Mouse (Mus musculus): ENCODE data around the gene Klhdc9.

Gene Klhdc9

DNA sequence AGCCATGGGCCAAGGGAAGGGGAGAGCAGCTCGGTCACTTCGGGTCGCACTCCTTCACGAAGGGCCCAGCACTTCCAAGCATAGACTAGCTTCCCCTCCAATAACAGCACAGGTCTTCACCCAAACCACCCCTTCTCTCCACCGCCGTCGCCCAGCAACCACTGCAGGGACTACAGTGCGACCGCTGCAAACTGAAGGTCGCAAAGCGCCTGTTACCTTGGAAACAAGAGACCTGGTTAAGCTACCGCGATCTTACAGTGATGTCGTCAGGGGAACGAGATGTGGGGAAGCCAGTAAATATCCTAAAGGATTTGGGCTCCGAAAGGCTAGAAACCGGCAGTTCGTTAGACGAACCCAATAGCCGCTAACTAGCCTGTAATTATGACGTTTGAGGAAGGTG, at the start of gene Klhdc9:
Gene Klhdc9 (minus strand): TSS at position 143 of the 400 bp plus-strand sequence.
- in situ Hi-C loops (cut with MboI; ENCODE audit: low sequenced_read_pairs): loop anchor here (10.0 kb wide), 1 partner anchor 114 kb away; no protein-coding TSS in a partner anchor

DNA sequence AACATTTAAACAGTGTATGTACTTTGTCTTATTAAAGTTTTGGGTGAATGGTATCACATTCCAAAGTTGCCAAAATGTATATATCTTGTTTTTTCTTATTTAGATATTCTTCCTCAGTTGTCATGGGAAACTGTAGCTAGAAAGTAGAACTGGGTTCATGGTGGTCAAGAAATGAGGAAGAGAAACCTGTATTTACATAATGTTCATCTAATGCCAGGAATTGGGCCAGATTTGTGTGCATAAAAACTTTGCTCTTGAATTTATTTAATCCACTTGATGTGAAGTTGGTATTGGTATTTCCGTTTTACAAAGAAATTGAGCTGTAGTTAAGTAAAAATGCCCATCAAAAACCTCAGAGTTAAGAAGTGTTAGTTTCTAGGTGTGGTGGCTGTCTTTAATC, 49.6 kb upstream of the Klhdc9 start:
- in situ Hi-C loops (cut with MboI; ENCODE audit: low sequenced_read_pairs): no loop called here

DNA sequence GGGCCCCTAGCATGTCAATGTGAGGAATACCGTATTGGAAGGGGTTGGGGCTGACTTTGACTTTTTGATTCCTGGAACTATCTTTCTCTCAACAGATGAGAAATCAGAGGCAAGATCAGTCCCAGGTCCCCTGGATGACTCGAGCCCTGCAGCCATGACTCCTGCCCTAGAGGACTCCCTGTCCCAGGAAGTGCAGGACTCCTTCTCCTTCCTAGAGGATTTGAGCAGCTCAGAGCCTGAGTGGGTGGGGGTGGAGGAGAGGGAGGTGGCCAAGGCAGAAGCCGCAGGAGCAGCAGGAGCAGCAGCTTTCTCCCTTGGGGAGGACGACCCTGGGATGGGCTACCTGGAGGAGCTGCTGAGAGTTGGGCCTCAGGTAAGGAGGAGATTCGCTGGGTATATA, 46.7 kb upstream of the Klhdc9 start:
- in situ Hi-C loops (cut with MboI; ENCODE audit: low sequenced_read_pairs): no loop called here

DNA sequence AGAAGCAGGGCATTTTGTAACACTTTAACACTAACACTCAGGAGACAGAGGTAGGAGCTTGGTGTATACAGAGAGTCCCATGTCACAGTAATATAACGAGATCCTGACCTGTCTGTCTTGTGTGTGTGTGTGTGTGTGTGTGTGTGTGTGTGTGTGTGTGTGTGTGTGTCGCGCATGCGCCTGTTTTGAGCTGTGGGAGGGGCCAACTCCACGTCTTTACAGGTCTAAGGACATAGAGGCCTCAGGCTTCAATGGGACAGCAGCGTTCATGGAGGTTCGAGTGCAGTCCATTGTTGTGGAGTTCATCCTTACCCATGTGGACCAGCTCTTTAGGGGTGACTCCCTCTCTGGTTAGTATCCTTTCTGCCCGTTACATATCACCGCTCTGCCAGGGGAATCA, 42.4 kb upstream of the Klhdc9 start:
- in situ Hi-C loops (cut with MboI; ENCODE audit: low sequenced_read_pairs): no loop called here

DNA sequence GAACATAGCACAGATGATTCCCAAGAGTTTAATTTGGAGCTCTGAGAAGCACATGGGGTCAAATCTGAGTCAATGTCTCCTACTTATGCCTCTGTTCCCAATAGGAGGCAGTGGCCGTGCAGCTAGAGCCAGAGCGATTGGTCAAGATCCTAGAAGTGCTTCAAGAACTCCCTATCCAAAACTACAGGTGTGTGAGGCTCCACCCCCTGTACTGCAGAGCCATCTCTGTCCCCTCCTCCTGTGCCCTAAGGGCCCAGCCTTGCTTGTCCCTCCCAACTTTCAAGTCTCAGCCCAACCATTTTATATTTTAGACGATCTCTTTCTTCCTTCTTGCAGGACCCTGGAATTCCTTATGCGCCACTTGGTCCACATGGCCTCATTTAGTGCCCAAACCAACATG, 41.2 kb upstream of the Klhdc9 start:
- in situ Hi-C loops (cut with MboI; ENCODE audit: low sequenced_read_pairs): no loop called here

DNA sequence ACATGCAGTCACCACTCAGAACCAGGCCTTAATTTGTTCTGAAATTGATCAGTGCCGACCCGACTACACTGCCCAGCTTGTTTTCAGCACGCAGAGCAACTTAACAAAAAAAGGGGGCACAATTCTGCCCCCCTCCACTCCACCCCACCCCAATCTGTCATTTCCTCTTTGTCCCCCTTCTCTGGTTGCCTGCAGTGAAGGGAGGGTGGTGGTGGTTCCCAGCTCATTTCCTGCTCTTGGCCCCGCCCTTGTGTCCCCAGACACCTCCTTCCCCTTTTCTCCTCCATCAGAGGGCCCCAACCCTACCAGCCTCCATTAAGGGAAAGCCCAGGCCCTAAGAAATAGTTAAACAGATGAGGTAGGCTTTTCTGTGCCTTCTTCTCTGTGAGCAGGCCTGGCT, 29.5 kb upstream of the Klhdc9 start:
- in situ Hi-C loops (cut with MboI; ENCODE audit: low sequenced_read_pairs): no loop called here

DNA sequence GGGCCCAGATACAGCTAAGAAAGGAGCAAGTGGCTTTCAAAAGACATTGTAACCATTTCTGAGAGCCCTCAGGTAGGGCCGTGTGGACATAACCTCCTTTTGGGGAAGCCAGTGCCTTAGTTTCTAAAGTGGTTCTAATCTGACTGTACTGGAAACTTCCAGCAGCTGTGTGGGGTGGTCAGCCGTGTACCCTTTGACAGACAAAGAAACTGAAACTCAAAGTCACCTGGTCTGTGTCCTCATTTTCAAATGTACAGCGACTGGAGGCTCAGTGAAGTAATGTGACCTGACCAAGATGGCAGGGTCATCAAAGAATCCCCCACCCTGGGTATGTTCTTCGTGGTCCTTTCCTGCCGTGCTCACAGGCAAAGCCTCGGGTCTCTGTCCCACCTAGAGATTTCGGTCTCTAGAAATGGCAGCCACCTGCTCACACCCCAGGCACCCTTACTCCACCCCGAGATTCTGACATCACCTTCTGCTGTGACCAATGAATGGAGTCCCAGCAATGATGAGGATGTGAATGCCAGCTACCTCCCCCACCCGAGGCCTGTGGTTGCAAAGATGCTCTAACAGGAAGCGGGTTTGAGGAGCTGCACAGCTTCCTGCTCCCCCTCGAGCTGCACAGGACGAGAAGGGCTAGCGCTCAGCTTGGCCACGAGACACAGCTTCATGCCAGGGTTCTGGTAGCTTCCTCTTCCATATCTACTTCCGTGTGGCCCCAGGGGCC, 27.9 kb upstream of the Klhdc9 start, which contains the start of gene Arhgap30:
Gene Arhgap30 (plus strand): TSS at position 579 of the 727 bp plus-strand sequence.
- in situ Hi-C loops (cut with MboI; ENCODE audit: low sequenced_read_pairs): no loop called here

DNA sequence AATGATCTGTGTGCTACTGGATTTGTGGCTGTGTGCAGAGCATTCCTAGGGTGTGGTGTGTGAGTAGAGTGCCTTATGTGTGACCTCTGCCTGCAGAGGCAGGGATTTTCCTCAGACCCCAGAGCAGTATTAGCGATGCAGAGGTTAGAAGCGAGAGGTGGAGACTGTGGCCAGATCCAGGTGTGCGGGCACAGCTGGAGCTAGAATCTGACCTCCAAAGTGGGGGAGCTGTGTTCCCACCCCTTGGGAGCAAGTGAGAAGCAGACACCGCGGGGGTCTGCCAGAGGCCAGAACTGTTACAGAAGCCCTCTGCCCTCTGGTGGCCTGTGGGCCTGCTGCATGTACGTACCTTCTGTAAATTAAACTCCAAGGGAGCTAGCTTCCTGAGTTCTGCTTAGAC, 26.5 kb upstream of the Klhdc9 start:
- in situ Hi-C loops (cut with MboI; ENCODE audit: low sequenced_read_pairs): no loop called here

DNA sequence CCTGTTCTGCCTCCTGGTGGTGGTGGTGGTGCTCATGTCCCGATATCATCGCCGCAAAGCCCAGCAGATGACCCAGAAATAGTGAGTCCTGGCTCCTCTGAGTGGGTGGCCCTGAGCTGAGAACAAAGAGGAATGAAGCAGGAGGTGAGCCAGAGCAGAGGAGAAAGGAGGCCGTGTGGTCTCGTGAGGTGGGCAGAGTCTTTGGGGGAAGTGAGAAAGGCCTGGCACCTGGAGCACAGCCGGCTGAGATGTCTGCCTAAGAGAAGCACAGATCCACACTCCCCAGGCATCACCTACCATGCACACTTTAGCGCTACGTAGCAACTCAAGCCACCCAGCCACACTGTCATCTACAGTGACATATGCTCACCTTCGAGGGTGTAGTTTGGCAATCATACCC, 24.6 kb upstream of the Klhdc9 start:
- in situ Hi-C loops (cut with MboI; ENCODE audit: low sequenced_read_pairs): no loop called here

DNA sequence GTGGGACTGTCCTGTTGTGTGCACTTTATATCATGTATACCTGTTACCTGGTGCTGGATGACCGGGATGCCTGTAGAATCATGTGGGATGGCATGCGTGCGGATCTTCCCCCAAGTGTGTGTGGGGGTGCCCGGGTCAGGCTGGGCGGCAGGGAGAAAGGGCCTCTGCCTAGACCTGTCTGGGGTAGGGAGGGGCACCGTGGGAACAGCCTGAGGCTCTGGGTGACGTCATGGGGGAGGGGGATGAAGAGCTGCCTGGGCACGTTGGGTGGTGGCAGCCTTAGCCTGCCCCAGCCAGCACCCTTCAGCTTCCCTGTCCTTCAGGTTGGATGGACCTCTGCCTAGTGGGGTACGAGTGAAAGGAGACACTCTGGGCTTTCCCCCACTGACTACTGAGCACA, 23.8 kb upstream of the Klhdc9 start:
- in situ Hi-C loops (cut with MboI; ENCODE audit: low sequenced_read_pairs): no loop called here

DNA sequence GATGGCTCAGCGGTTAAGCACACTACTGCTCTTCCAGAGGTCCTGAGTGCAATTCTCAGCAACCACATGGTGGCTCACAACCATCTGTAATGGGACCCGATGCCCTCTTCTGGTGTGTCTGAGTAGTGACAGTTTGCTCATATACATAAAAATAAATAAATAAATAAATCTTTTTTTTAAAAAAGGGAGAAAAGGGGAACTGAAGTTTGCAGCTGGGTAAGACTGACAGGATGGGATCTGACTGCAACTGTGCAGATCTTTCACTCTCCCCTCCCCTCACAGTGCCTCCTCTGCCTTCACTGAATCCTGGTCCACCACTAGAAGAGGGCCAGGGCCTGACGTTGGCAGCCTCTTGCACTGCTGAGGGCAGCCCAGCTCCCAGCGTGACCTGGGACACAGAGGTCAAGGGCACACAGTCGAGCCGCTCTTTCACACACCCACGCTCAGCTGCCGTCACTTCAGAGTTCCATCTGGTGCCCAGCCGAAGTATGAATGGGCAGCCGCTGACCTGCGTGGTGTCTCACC, 21.6 kb upstream of the Klhdc9 start:
- in situ Hi-C loops (cut with MboI; ENCODE audit: low sequenced_read_pairs): no loop called here

DNA sequence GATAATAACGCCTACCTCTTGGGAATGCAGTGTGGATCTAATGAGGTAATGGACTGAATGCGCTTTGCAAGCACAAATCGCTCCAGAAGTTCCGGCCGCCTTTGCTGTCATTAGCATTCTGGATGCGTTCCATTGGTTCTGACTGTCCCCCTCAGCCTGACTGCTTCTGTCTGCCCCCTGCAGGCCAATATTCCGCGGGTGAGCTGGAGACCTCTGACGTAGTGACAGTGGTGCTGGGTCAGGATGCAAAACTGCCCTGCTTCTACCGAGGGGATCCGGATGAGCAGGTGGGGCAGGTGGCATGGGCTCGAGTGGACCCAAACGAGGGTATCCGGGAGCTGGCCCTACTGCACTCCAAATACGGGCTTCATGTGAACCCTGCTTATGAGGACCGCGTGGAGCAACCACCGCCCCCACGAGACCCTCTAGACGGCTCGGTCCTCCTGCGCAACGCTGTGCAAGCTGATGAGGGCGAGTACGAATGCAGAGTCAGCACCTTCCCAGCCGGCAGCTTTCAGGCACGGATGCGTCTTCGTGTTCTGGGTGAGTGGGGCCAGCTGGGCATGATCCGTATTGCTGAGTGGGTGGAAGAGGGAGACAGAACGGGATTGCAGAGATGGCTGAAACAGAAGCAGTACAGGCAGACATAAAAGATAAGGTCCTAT, 19.5 kb upstream of the Klhdc9 start:
- in situ Hi-C loops (cut with MboI; ENCODE audit: low sequenced_read_pairs): no loop called here

DNA sequence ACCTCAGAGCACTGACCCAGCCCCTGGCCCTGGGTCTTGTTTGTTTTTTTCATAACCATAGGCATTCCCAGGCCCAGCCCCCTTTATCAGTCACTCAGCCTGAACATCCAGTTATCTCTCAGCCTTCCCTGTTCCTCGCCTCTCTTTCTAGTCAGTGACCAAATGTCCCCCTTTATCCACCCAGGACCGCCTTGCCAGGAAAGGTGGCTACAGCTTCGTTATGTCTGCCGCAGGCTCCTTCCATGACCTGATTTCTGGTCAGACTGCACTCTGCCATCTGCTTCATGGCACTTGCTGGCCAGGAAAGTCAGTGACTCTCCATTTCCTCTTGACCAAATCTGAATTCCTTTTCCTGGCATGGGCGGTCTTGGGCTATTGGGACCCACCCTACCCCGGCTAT, 17.7 kb upstream of the Klhdc9 start:
- in situ Hi-C loops (cut with MboI; ENCODE audit: low sequenced_read_pairs): no loop called here

DNA sequence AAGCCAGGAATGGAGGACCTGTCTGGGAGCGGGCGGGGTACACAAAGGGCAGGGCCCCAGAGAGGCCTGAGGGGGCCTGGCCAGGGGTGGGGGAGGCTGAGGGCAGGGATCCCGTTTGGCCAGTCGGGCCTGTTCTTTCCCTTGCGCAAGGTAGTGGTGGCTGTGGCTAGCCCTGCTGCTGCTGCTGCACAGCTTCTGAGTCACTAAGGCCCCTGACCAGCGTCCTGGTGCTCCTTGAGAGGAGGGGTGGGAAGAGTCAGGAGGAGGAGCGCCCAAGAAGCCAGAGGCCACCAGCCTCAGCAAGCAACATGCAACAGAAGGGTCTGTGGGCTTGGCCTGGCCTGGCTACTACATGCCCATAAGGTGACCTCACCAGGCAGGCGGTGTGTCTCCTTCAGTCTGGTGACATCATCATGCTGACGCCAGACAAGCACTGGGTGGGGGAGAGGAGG, 15.1 kb upstream of the Klhdc9 start:
- in situ Hi-C loops (cut with MboI; ENCODE audit: low sequenced_read_pairs): no loop called here

DNA sequence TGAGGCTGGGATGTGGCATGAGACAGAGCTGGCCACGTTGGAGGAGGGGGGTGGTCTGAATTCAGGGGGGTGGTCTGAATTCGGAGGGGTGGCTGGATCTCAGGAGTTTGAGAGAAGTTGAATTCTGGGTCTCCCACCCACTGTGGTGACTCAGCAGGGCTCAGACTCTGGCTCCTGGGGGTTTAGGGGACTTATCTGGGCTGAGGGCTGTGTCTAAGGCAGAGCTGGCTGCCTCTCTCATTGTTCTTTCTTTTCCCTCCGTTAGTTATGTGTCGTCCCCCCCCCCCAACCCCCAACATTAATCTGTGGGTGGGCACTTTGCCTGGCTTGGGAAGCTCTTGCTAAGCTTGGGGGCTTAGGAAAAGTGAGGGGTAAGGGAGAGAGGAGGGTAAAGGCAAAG, 13.3 kb upstream of the Klhdc9 start:
- in situ Hi-C loops (cut with MboI; ENCODE audit: low sequenced_read_pairs): no loop called here

DNA sequence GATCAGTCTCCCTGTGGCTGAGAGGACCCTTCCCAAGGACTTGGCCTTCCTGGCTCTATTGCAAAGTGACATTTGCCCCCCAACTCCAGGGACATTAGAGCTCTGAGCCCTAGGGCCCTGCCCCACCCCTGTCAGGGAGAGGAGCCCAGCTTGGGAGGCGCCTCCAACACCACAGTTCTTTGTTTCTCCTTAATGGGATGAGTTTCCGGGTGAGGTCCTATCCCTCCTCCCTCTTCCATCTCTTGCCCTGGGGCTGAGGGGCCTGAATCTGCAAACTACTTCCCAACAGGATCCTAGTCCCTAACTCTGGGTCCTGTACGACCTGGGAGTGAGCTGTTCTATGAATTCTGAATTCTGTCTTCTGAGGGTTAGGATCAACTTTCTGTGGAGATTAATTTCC, 12.3 kb upstream of the Klhdc9 start:
- in situ Hi-C loops (cut with MboI; ENCODE audit: low sequenced_read_pairs): no loop called here

DNA sequence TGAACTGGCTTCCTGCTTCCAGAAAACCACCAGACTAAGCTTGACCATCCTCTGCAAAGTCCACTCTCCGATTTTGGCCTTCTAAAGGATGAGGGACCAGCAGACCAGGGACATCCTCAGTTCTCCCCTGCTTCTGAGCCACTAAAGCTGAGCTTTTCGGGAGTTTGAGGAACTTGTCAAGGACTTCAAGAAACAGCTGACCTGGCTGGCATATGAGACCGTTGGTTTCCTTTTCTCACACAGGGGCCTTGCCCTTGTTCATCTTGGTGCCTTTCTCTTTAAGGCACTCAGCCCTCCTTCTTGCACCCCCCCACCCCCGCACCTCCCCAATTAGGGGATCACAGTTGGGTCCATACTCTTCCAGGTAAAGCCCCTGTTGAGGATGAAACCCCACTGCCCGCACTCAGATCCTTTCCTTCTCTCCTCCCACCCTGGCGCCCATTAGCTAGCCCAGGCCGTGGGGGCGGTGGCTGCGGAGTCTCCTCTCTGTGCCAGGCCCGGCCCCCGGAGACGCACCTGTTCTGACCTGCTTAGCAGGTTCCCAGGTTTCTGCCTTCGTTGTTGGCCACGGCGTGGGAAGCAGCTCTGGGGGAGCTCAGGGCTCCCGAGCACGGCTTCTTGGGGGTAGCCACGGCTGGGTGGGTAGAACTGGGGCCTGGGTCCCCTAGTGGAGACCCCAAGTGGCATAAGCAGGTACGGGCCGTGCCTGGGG, 9.4 kb upstream of the Klhdc9 start, which contains the start of gene Nectin4:
Gene Nectin4 (plus strand): TSS at position 255 of the 712 bp plus-strand sequence.
- in situ Hi-C loops (cut with MboI; ENCODE audit: low sequenced_read_pairs): loop anchor here (10.0 kb wide), 1 partner anchor 105 kb away; no protein-coding TSS in a partner anchor

DNA sequence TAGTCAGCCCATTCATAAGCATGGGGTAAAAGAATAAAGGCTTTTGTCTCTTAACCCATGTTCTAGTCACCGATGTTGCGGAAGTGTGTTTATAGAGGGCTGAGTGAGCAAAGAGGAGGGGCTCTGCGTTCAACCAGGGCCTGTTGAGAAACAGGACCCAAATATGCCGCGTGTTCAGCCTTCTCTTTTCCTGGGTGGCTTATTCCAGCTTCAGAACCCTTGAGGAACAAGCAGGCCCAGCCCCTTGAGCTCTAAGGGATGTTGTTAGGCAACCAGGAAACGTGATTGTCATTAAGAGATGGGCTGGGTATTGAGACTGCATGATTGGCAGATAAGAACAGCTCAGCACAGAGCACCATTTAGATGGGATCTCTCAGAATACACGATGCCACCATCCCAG, 5.3 kb upstream of the Klhdc9 start:
- in situ Hi-C loops (cut with MboI; ENCODE audit: low sequenced_read_pairs): loop anchor here (10.0 kb wide), 1 partner anchor 109 kb away; no protein-coding TSS in a partner anchor

DNA sequence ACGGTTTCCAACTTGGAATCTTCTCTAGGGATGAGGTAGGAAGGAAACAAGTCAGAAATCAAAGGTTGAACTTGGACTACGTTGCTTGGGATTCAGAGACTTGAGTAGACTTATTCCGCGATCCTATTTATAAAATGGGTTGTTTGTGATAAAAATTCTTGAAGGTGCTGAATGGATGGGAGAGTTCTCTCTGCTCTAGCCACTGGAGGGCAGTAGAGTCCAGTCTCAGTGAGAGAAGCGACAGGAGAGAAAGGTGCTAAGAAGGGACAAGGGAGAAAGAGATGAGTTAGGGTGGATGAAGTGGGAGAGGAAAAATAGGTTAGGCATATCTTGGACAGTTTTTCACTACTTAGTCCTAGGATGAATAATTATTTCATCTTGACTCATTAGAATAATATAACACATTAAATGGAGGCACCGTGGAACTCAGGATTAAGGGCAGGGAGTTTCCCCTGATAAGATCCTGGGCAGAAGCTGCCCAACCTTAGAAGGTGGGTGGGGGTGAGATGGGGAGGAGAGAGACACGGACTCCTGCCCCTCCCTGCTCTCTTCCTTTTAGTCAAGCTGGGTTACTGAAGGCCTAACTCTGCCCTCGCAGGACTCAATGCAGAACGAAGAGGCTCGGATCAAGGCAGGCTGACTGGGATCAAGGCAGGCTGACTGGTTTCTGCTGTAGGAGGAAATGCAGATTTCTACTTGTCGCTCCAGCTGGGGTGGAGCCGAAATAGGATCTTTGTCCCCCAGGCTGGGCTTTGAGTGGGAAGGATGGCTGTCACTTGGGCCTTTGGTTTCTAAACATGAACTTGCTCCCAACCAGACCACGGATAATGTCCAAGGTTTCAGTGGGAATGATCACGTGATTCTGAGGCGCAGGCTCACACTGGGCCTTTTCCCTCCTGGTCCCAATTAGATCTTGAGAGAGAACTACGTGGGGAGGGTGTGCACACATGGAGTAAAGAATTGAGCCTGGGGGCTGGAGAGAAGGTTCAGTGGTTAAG, 807 bp upstream of the Klhdc9 start:
- in situ Hi-C loops (cut with MboI; ENCODE audit: low sequenced_read_pairs): loop anchor here (10.0 kb wide), 1 partner anchor 113 kb away; no protein-coding TSS in a partner anchor

DNA sequence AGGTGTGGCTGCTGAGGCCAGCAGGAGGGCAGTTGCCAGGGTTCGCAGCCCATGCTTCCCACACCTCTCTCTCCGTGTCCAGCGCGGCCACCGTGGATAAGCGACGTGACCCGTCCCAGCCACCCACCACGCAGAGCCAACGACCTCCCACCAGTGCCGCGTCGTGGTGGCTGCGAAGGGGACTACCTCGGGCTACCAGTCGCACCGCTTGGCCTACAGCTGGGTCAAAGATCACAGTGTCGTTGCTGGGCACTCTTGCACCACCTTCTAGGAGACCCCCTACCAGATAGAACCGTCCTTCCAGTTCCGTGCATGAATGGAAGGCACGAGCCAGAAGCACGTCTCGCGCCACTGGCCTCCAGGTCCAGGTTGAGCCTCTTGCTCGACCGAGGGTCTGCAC, 345 bp downstream of the Klhdc9 start:
- in situ Hi-C loops (cut with MboI; ENCODE audit: low sequenced_read_pairs): loop anchor here (10.0 kb wide), 1 partner anchor 115 kb away; no protein-coding TSS in a partner anchor
